Mouse (Mus musculus): ENCODE measurements around the gene Nfe2l2. TPM values are rescaled to one million over a fixed set of nuclear protein-coding genes. Genes with fewer than 3 reads are reported as not detected.

Gene Nfe2l2
- total RNA-seq, 2 experiments from 2014 or later: 120 to 130 TPM

Small RNA genes lying within 50 kb of the gene (microRNA-seq; reads per million reads assigned to microRNA genes)
- not detected for gene Gm24574

Other genes starting within 250 kb of the Nfe2l2 start
- gene Hnrnpa3, start 45.4 kb downstream of the Nfe2l2 start, total RNA-seq (2021): 100 to 1,000 TPM; 389 to 435 TPM
- 10 to 100 TPM; 41.1 to 44.8 TPM for gene Agps, start 127.5 kb upstream of the Nfe2l2 start, total RNA-seq (2021)
- gene Ttc30b, start 233.9 kb upstream of the Nfe2l2 start, total RNA-seq (2021): 10 to 100 TPM; 13.2 to 21.4 TPM

Data from adrenal gland, postnatal 36 days (tissue).